Mouse (Mus musculus) kidney, postnatal 0 days (tissue): ENCODE measurements at regions not wholly inside any gene's neighbourhood (a gene's known extent, or its start where the extent isn't known, plus 50 kb on each side); places are given as distances from the start of the nearest gene placed in this dataset.

Experiments
- ATAC-seq: fragments of 200-750 bp; cut with Nextera tagmentation; replicated peaks from 2 replicates; pipeline ENCODE4 v1.8.0; 2017; ENCODE audit warnings: low read depth, moderate number of reproducible peaks, moderate TSS enrichment, moderate library complexity; ENCODE audit not compliant: low FRiP score
- DNase-seq: peaks from one replicate; pipeline ENCODE4 v3.0.0-alpha.2; 2016; ENCODE audit warnings: low spot score
- H3K27ac ChIP-seq: fragments of 300-500 bp; sonication (generic); 2 replicates; pipeline ENCODE4 v1.5.1; 2014; ENCODE audit warnings: mild to moderate bottlenecking
- H3K27me3 ChIP-seq: fragments of 300-500 bp; sonication (generic); 2 replicates; pipeline ENCODE4 v1.6.1; 2014; ENCODE audit warnings: low read length, mixed read lengths; ENCODE audit not compliant: insufficient read depth
- H3K36me3 ChIP-seq: fragments of 300-500 bp; sonication (generic); 2 replicates; pipeline ENCODE4 v1.6.1; 2014; ENCODE audit warnings: low read length, mixed read lengths; ENCODE audit not compliant: insufficient read depth
- H3K4me1 ChIP-seq: fragments of 300-500 bp; sonication (generic); replicated peaks from 2 replicates; pipeline ENCODE4 v1.6.1; 2014; ENCODE audit warnings: antibody characterized with exemption, low read length, mixed read lengths; ENCODE audit not compliant: insufficient read depth
- H3K4me2 ChIP-seq: fragments of 300-500 bp; sonication (generic); 2 replicates; pipeline ENCODE4 v1.6.1; 2014; ENCODE audit warnings: mild to moderate bottlenecking, low read length, moderate library complexity, mixed read lengths
- H3K4me3 ChIP-seq: fragments of 300-500 bp; sonication (generic); replicated peaks from 2 replicates; pipeline ENCODE4 v1.5.1; 2014; ENCODE audit warnings: low read depth, low read length
- H3K9ac ChIP-seq: fragments of 300-500 bp; sonication (generic); 2 replicates; pipeline ENCODE4 v1.6.1; 2014; ENCODE audit warnings: low read depth, low read length
- H3K9me3 ChIP-seq: fragments of 300-500 bp; sonication (generic); replicated peaks from 2 replicates; pipeline ENCODE4 v1.6.1; 2016; ENCODE audit warnings: low read length, inconsistent platforms, mixed read lengths
- CTCF ChIP-seq: IDR thresholded peaks from 2 replicates; pipeline ENCODE4 v1.5.1; 2016; ENCODE audit warnings: antibody characterized with exemption, low read depth, mild to moderate bottlenecking, moderate library complexity
- WGBS: fragments of 180-500 bp; shearing (Covaris S2); extraction: QIAGEN DNeasy Blood & Tissue Kit; methylation state at CpG from one replicate; pipeline ENCODE4 v1.1.7; 2014; 5-methylcytosine and 5-hydroxymethylcytosine counted together

GRCm38 (mm10) chr16:20810322-20810721 lies 76.0 kb upstream of the Thpo start:
- Histone ChIP-seq H3K9me3 (no peaks in the 10 kb centered on the region), H3K9ac (no peak overlapping the region), H3K4me2 (no peak overlapping the region), H3K4me3 (no peak overlapping the region), H3K27me3 (no peaks in the 10 kb centered on the region), H3K27ac (no peak overlapping the region), H3K36me3 (no peaks in the 10 kb centered on the region), H3K4me1 (no peaks in the 10 kb centered on the region)
- DNase-seq: no peak
- no peak for TF ChIP-seq CTCF
- 90% methylated on average over 3 of the region's 3 CpGs for WGBS
- ATAC-seq: no peak

DNA sequence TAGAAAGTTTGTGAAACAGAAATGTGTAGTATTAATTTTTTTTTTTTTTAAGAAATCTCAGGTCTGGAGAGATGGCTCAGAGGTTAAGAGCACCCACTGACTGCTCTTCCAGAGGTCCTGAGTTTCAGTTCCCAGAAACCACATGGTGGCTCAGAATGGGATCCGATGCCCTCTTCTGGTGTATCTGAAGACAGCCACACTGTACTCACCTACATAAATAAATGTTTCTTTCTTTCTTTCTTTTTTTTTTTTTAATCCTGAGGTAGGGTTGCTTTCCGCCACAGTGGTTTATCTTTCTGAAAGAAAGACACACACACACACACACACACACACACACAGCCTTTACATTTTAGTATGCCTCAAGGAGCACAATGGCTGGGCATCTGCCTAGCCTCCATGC lies 74.0 kb upstream of the Thpo start:
- 73% methylated on average over 2 of the region's 2 CpGs for WGBS
- no peak for DNase-seq
- H3K4me3 ChIP-seq: no peak overlapping the region
- peak; percentile 34 for TF ChIP-seq CTCF
- H3K27me3 ChIP-seq: no peaks in the 10 kb centered on the region
- H3K4me2 ChIP-seq: no peak overlapping the region
- H3K36me3 ChIP-seq: no peaks in the 10 kb centered on the region
- H3K4me1 ChIP-seq: peaks cover 9% of the 10 kb centered on the region; the same call in 1 of the 2 replicates
- H3K9me3 ChIP-seq: no peaks in the 10 kb centered on the region
- H3K27ac ChIP-seq: no peak overlapping the region
- no peak for ATAC-seq
- H3K9ac ChIP-seq: no peak overlapping the region

- Histone ChIP-seq H3K9me3 (no peaks in the 10 kb centered on the region), H3K4me1 (peaks cover 10% of the 10 kb centered on the region; the same call in 1 of the 2 replicates), H3K27ac (no peak overlapping the region), H3K36me3 (no peaks in the 10 kb centered on the region), H3K27me3 (no peaks in the 10 kb centered on the region), H3K9ac (no peak overlapping the region), H3K4me3 (no peak overlapping the region), H3K4me2 (no peak overlapping the region)
- DNase-seq: no peak
- 73% methylated on average over 7 of the region's 7 CpGs for WGBS
- no peak for TF ChIP-seq CTCF
- ATAC-seq: no peak
Observed at GRCm38 (mm10) chr16:20806739-20807138, 72.4 kb upstream of the Thpo start.

- H3K27ac ChIP-seq: no peak overlapping the region
- H3K4me1 ChIP-seq: peaks cover 10% of the 10 kb centered on the region; the same call in 1 of the 2 replicates
- no peak for ATAC-seq
- no peaks in the 10 kb centered on the region for H3K9me3 ChIP-seq
- WGBS: 83% methylated on average over 6 of the region's 6 CpGs
- H3K36me3 ChIP-seq: no peaks in the 10 kb centered on the region
- no peaks in the 10 kb centered on the region for H3K27me3 ChIP-seq
- TF ChIP-seq CTCF: no peak
- no peak overlapping the region for H3K4me3 ChIP-seq
- H3K9ac ChIP-seq: no peak overlapping the region
- H3K4me2 ChIP-seq: no peak overlapping the region
- no peak for DNase-seq
Observed at GRCm38 (mm10) chr16:20805793-20806192, 71.5 kb upstream of the Thpo start.

GRCm38 (mm10) chr16:20805086-20805485 lies 70.8 kb upstream of the Thpo start:
- H3K4me1 ChIP-seq: peaks cover 10% of the 10 kb centered on the region; the same call in 1 of the 2 replicates
- H3K36me3 ChIP-seq: no peaks in the 10 kb centered on the region
- peak overlapping the region; percentile 63 for H3K4me2 ChIP-seq
- H3K4me3 ChIP-seq: 0 out of 2 replicates have a peak overlapping the region, but pooled peaks have one; percentile 22
- H3K27ac ChIP-seq: peak overlapping the region; percentile 70
- ATAC-seq (peak; percentile 22; the same call in 1 of the 2 replicates), DNase-seq (peak; percentile 51)
- WGBS: 15% methylated on average over 6 of the region's 6 CpGs
- H3K27me3 ChIP-seq: no peaks in the 10 kb centered on the region
- no peak for TF ChIP-seq CTCF
- peak overlapping the region; percentile 42; the same call in 1 of the 2 replicates for H3K9ac ChIP-seq
- no peaks in the 10 kb centered on the region for H3K9me3 ChIP-seq

GRCm38 (mm10) chr16:20804601-20805017 lies 70.3 kb upstream of the Thpo start:
- Histone ChIP-seq H3K4me3 (peak overlapping the region; percentile 22; the same call in 1 of the 2 replicates), H3K9ac (peak overlapping the region; percentile 42; the same call in 1 of the 2 replicates), H3K27ac (peak overlapping the region; percentile 70), H3K4me2 (peak overlapping the region; percentile 63), H3K27me3 (no peaks in the 10 kb centered on the region), H3K9me3 (no peaks in the 10 kb centered on the region), H3K36me3 (no peaks in the 10 kb centered on the region), H3K4me1 (peaks cover 10% of the 10 kb centered on the region; the same call in 1 of the 2 replicates)
- under 1% methylated on average over 9 of the region's 10 CpGs for WGBS
- ATAC-seq (peak; percentile 86), DNase-seq (peak; percentile 96)
- peak; percentile 97 for TF ChIP-seq CTCF
